Mouse (Mus musculus): ENCODE results near the gene Selenon.
"Not testable (repeated sequence)": the region's sequence is repeated elsewhere in the genome, so short reads cannot be mapped to it uniquely, and the experiment has no call there.

Selenon gene

GRCm38 (mm10) chr4:134505303-134505789 lies 46.6 kb downstream of the Selenon start:
- DNase-seq = no peak

GRCm38 (mm10) chr4:134503686-134504357 lies 48.1 kb downstream of the Selenon start:
- DNase-seq = no peak

- no peak for DNase-seq
These were observed 50.9 kb downstream of the Selenon start for GRCm38 (mm10) chr4:134501095-134501494.

GRCm38 (mm10) chr4:134498983-134499382 lies 53.0 kb downstream of the Selenon start:
- DNase-seq = not testable (repeated sequence)

- DNase-seq = peak; percentile 45
These were observed 53.8 kb downstream of the Selenon start for GRCm38 (mm10) chr4:134497986-134498731.

GRCm38 (mm10) chr4:134497223-134497622 lies 54.7 kb downstream of the Selenon start:
- no peak for DNase-seq

GRCm38 (mm10) chr4:134496595-134497210 lies 55.3 kb downstream of the Selenon start, which contains the start of gene Paqr7:
Gene Paqr7, plus strand, starts transcription at chr4:134496697.
- peak; percentile 91 for DNase-seq

- DNase-seq = peak; percentile 32
These were observed 56.4 kb downstream of the Selenon start for GRCm38 (mm10) chr4:134495546-134495923.

GRCm38 (mm10) chr4:134494780-134495545 lies 57.0 kb downstream of the Selenon start:
- peak; percentile 41 for DNase-seq

- peak; percentile 33 for DNase-seq
These were observed 57.8 kb downstream of the Selenon start for GRCm38 (mm10) chr4:134494161-134494560.

GRCm38 (mm10) chr4:134491716-134492115 lies 60.2 kb downstream of the Selenon start:
- DNase-seq = peak; percentile 54

- DNase-seq = no peak
These were observed 61.8 kb downstream of the Selenon start for GRCm38 (mm10) chr4:134489986-134490665.

- no peak for DNase-seq
These were observed 63.8 kb downstream of the Selenon start for GRCm38 (mm10) chr4:134488211-134488610.

Data from cerebellum, adult 11-12 months (tissue).